Mouse (Mus musculus): Measurements from ENCODE around the gene Bmpr2. TPM values are rescaled to one million over a fixed set of nuclear protein-coding genes. Genes with fewer than 3 reads are reported as not detected.

Bmpr2 gene
- polyA plus RNA-seq, 1 experiment from 2014 or later, result 6.7 TPM

DNA sequence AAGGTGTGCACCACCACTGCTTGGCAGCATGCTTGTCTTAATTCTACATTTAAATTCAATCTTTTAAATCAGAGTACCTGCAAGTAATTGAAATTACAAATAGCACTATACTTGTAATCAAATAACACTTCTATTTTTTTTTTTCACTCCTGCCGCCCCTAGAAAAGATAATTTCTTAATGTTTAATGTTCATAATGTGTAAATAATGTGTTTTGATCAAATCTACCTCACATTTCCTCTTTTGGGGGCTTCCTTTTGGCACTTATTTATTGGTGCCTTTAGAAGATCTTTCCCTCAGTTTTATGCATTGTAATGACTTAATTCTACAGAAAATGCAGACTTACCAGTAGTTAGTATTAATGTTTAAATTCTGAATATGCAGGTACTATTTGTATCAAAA, 160.5 kb downstream of the Bmpr2 start:
- H3K9me3 ChIP-seq, result no peaks in the 10 kb centered on the region
- H3K4me1 ChIP-seq (replicated peaks), result no peaks in the 10 kb centered on the region
- no peak overlapping the region for H3K9ac ChIP-seq
- H3K4me2 ChIP-seq (replicated peaks), result no peak overlapping the region
- ATAC-seq, result no peak
- H3K36me3 ChIP-seq, result no peaks in the 10 kb centered on the region
- no peaks in the 10 kb centered on the region for H3K27me3 ChIP-seq (replicated peaks)
- 84% methylated on average over 1 of the region's 1 CpGs for whole genome bisulfite sequencing
- H3K4me3 ChIP-seq (replicated peaks), result no peak overlapping the region
- no peak overlapping the region for H3K27ac ChIP-seq

DNA sequence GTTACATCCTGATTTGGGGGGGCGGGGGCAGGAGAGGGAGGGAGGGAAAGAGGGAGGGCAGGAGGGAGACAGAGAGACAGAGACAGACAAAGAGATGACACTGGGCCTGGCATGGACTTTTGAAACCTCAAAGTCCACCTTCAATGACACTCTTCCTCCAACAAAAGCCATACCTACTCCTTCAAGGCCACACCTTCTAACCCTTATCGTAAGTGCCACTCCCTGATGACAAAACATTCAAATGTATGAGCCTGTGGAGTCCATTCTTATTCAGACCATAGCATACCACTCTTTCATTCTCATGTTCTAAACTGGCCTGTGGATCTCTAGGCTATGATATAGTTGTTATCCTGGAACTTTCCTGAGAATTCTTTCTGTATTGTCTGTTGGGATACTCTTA, 161.2 kb downstream of the Bmpr2 start:
- WGBS, result 94% methylated on average over 2 of the region's 2 CpGs
- ATAC-seq, result no peak
- no peaks in the 10 kb centered on the region for H3K27me3 ChIP-seq (replicated peaks)
- no peak overlapping the region for H3K27ac ChIP-seq
- H3K4me3 ChIP-seq (replicated peaks), result no peak overlapping the region
- no peaks in the 10 kb centered on the region for H3K36me3 ChIP-seq
- H3K9ac ChIP-seq, result no peak overlapping the region
- no peaks in the 10 kb centered on the region for H3K4me1 ChIP-seq (replicated peaks)
- H3K9me3 ChIP-seq, result no peaks in the 10 kb centered on the region
- H3K4me2 ChIP-seq (replicated peaks), result no peak overlapping the region

DNA sequence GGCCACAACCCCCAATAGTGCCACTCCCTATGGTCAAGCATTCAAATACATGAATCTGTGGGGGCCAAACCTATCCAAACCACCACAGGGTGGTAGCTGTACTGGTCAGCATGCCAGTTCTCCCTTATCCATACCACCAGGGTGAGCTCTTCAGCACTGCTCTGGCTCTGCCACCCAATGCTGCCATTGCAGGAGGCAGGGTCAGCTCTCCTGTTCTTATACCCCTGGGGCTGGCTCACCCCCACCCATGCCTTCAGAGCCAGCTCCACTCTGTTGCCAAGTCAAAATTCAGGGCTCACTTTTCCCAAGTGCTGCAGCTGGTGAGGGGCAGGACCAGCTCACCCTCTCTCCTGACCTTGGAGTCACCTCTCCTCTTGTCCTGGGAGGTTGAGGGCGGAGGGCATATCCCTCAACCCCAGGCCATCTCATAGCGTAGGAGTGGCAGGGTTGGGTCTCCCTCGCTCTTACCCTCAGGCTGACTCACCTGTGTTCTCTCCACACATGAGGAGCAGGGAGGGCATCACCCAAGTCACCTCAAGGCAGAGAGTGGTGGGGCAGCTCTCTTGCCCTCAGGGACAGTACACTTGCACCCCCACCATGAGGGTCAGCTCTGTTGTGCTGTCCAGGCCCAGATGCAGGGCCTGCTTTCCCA, 162.9 kb downstream of the Bmpr2 start:
- Histone ChIP-seq H3K27me3 (replicated peaks) (no peaks in the 10 kb centered on the region), H3K27ac (no peak overlapping the region)
- no peak for ATAC-seq

DNA sequence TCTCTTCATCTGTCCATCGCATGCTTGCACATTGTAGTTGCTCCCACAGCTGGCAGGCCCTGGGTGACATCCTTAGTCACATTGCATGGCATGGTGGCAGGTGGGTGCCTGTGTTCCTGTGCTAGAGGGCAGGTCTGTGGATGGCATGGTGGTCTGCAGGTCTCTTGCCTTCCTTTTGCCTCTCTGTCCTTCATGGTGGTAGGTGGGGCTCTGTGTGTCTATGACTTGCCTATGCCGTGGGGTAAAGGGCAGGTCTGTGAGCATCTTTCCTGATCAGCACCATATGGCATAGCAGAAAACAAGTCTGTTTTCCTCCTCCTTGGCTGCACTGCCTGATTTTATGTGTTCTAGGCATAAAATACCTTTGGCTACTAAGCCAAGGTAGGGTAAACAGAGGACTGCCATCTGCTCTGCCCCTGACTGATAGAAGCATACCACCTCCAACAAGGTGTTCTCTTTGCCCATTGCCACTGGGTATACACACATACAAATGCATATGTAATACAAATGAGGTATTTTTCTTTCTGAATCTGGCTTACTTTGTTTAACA, 164.0 kb downstream of the Bmpr2 start:
- Histone ChIP-seq H3K9me3 (no peaks in the 10 kb centered on the region), H3K4me3 (replicated peaks) (no peak overlapping the region), H3K4me1 (replicated peaks) (no peaks in the 10 kb centered on the region), H3K27me3 (replicated peaks) (no peaks in the 10 kb centered on the region), H3K27ac (no peak overlapping the region), H3K9ac (no peak overlapping the region), H3K4me2 (replicated peaks) (no peak overlapping the region), H3K36me3 (no peaks in the 10 kb centered on the region)
- WGBS, result 90% methylated on average over 2 of the region's 2 CpGs
- no peak for ATAC-seq

More for the DNA sequence above, 162.9 kb downstream of the Bmpr2 start:
- H3K9ac ChIP-seq, result no peak overlapping the region
- H3K4me3 ChIP-seq (replicated peaks), result no peak overlapping the region
- H3K36me3 ChIP-seq, result no peaks in the 10 kb centered on the region
- 80% methylated on average over 3 of the region's 3 CpGs for WGBS
- no peak overlapping the region for H3K4me2 ChIP-seq (replicated peaks)
- H3K4me1 ChIP-seq (replicated peaks), result no peaks in the 10 kb centered on the region
- no peaks in the 10 kb centered on the region for H3K9me3 ChIP-seq

Other genes with a start within 250 kb of the Bmpr2 start
- gene Gm973, start 247.1 kb upstream of the Bmpr2 start, polyA plus RNA-seq (2015; fragmentation: Nextera tagmentation; extraction: Ambion mirVana), result 0.43 and 0.76 TPM in 2 replicates
- gene Sumo1, start 92.6 kb upstream of the Bmpr2 start, polyA plus RNA-seq (2015; fragmentation: Nextera tagmentation; extraction: Ambion mirVana), result 316 and 375 TPM in 2 replicates
- gene Nop58, start 78.4 kb upstream of the Bmpr2 start, polyA plus RNA-seq (2015; fragmentation: Nextera tagmentation; extraction: Ambion mirVana), result 240 and 279 TPM in 2 replicates
- 6.6 and 7.8 TPM in 2 replicates for gene Fam117b, start 149.6 kb downstream of the Bmpr2 start, polyA plus RNA-seq (2015; fragmentation: Nextera tagmentation; extraction: Ambion mirVana)